Mouse (Mus musculus): ENCODE data around the gene Aldh3b2. TPM values are rescaled to one million over a fixed set of nuclear protein-coding genes. Genes with fewer than 3 reads are reported as not detected.

Aldh3b2 gene
- polyA plus RNA-seq, 1 experiment from 2014 or later: 0.36 TPM

DNA sequence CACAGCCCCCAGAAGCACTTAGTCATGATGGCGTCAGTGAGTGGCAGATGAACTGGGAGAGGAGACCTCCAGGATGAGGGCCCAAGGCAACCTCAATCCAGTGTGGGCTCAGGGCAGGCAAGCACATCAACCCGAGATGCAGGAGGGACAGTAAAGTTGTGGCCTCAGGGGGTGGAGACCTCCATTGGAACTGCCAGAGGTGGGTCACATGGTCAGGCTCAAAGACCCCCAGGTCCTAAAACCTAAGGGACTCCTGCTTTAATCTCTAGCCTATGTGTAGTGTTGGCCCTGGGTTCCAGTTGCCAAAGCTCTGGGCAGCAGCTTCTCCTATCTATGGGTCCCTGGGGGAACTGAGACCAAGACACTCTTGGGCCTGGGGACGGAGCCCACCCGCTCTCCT, 43.3 kb upstream of the Aldh3b2 start:
- H3K4me1 ChIP-seq (ENCODE audit: control insufficient read depth, insufficient read depth, low read length): peaks cover 4% of the 10 kb centered on the region; the same call in 1 of the 2 replicates
- DNase-seq (ENCODE audit: low spot score) (no peak), ATAC-seq (no peak)
- no peaks in the 10 kb centered on the region for H3K9me3 ChIP-seq (replicated peaks; ENCODE audit: control insufficient read depth, low read length)
- 76% methylated on average over 4 of the region's 4 CpGs for WGBS
- H3K36me3 ChIP-seq (ENCODE audit: control insufficient read depth, insufficient read depth, low read length): no peaks in the 10 kb centered on the region
- no peak overlapping the region for H3K4me2 ChIP-seq (ENCODE audit: low read length)
- 0 out of 2 replicates have a peak overlapping the region, but pooled peaks have one; percentile 36 for H3K27ac ChIP-seq (ENCODE audit: low read depth, low read length)
- no peak overlapping the region for H3K9ac ChIP-seq (ENCODE audit: low read length)
- no peaks in the 10 kb centered on the region for H3K27me3 ChIP-seq (replicated peaks; ENCODE audit: control insufficient read depth, insufficient read depth, low read length)
- no peak overlapping the region for H3K4me3 ChIP-seq (ENCODE audit: low read depth, low read length)

DNA sequence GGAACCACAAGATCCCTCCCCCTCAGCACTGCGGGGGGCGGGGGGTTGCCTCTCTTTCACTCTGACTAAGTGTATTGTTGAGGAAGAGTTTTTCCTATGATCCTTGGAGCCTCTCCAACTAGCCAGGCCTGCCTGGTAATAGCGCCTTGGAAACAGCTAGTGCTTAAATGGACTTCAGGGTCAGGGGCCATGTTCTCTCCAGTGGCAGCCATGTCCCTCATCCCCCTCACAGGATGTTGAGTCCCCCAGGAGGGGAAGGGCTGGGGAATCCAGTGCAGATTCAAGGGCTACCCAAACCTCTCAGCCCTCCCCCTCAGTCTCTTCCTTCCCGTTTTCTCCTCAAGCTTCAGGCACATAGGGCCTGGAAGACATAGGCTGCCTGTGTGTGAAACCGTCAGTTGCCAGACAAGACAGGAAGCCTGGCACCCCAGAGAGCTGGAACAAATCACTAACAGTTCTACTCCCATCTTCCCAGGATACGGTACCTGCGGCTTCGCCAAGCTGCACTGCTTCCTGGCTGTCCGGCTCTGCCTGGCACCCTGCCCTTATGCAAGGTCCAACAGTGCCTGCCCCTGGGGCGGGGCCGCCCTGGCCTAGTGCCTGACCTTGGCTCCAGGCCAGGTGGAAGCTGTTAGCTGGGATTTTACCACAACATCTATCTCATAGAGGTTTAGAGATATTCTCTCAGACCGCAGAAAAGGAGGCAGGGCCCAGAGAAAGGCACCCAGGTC, 42.8 kb upstream of the Aldh3b2 start, which contains the start of gene Aldh3b1:
Aldh3b1 (minus strand) TSS at position 598 of the 731 bp plus-strand sequence.
- WGBS: 52% methylated on average over 12 of the region's 12 CpGs
- no peak within 1 kb of the TSS for H3K9ac ChIP-seq (ENCODE audit: low read length)
- H3K27me3 ChIP-seq (replicated peaks; ENCODE audit: control insufficient read depth, insufficient read depth, low read length): no peaks in the 10 kb centered on the region
- no peak within 1 kb of the TSS for H3K4me2 ChIP-seq (ENCODE audit: low read length)
- H3K36me3 ChIP-seq (ENCODE audit: control insufficient read depth, insufficient read depth, low read length): no peaks in the 10 kb centered on the region
- no peak within 1 kb of the TSS for H3K4me3 ChIP-seq (ENCODE audit: low read depth, low read length)
- H3K4me1 ChIP-seq (ENCODE audit: control insufficient read depth, insufficient read depth, low read length): peaks cover 4% of the 10 kb centered on the region; the same call in 1 of the 2 replicates
- ATAC-seq (peak; percentile 32; the same call in 1 of the 2 replicates), DNase-seq (ENCODE audit: low spot score) (peak; percentile 51)
- H3K27ac ChIP-seq (ENCODE audit: low read depth, low read length): peak within 1 kb of the TSS; percentile 36; the same call in 1 of the 2 replicates
- H3K9me3 ChIP-seq (replicated peaks; ENCODE audit: control insufficient read depth, low read length): no peaks in the 10 kb centered on the region

DNA sequence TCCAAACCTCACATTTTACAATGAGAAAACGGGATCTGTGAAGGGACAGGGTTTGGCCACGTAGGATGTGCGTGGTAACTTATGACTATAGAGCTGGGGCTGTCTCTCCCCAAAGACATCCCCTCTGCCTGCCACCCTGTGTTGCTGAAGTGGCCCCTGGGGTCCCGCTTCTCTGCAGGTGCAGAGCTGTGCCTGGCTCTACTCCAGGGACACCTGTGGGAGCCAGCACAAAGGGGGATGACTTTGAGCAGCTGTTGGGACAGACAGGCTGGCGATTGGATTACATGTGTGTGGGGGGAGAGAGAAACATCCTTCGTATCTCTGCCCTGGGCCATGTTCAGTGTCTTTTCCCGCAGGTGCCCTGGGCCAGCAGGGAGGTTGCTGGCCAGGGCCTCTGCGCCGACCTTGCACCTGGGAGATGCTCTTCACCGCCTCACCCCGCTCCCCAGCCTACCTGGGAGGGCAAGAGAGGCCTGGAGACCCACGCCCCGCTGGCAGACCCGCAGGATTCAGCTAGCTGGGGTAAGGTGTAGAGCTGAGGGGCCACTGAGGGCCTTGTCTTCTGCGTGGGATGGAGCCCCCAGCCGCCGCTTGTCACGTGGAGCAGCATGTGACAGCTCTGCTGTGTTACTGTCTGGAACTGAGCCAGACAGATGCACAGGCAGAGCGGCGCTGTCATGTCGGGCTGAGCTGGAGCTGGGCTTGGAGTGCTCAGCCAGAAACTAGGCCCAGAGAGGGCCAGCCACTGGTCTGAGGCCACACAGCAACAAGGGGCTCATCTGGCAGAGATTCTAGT, 41.7 kb upstream of the Aldh3b2 start:
- Histone ChIP-seq H3K27me3 (replicated peaks; ENCODE audit: control insufficient read depth, insufficient read depth, low read length) (no peaks in the 10 kb centered on the region), H3K4me2 (ENCODE audit: low read length) (no peak overlapping the region), H3K9me3 (replicated peaks; ENCODE audit: control insufficient read depth, low read length) (no peaks in the 10 kb centered on the region), H3K4me3 (ENCODE audit: low read depth, low read length) (no peak overlapping the region), H3K36me3 (ENCODE audit: control insufficient read depth, insufficient read depth, low read length) (no peaks in the 10 kb centered on the region), H3K4me1 (ENCODE audit: control insufficient read depth, insufficient read depth, low read length) (peaks cover 4% of the 10 kb centered on the region; the same call in 1 of the 2 replicates), H3K27ac (ENCODE audit: low read depth, low read length) (peak overlapping the region; percentile 36; the same call in 1 of the 2 replicates), H3K9ac (ENCODE audit: low read length) (no peak overlapping the region)
- ATAC-seq (peak; percentile 37; the same call in 1 of the 2 replicates), DNase-seq (ENCODE audit: low spot score) (peak; percentile 30)
- WGBS: 70% methylated on average over 21 of the region's 21 CpGs

DNA sequence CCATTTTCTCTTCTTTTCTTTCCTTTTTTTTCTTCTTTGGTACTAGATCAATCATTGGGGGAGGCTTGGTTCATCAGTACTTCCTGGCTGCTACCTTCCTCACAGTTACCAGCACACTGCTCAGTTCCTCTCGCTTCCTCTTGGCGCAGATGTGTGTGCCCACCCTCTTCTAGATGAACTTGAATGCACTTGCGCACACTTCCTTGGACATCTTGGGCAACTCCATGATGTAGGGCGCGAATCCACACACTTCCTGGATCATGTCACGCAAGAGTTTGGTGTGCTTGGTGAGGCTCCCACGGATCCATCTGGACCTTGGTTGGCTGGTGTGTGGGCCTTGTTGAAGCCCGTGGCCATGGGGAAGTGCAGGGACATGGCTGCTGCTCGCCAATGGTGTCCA, 40.4 kb upstream of the Aldh3b2 start:
- no peak overlapping the region for H3K9ac ChIP-seq (ENCODE audit: low read length)
- 0 out of 2 replicates have a peak, but pooled peaks cover 2% of the 10 kb centered on the region for H3K27me3 ChIP-seq (replicated peaks; ENCODE audit: control insufficient read depth, insufficient read depth, low read length)
- H3K36me3 ChIP-seq (ENCODE audit: control insufficient read depth, insufficient read depth, low read length): no peaks in the 10 kb centered on the region
- H3K4me3 ChIP-seq (ENCODE audit: low read depth, low read length): no peak overlapping the region
- no peak overlapping the region for H3K27ac ChIP-seq (ENCODE audit: low read depth, low read length)
- H3K4me2 ChIP-seq (ENCODE audit: low read length): no peak overlapping the region
- H3K4me1 ChIP-seq (ENCODE audit: control insufficient read depth, insufficient read depth, low read length): peaks cover 9% of the 10 kb centered on the region; the same call in 1 of the 2 replicates
- WGBS: 89% methylated on average over 9 of the region's 9 CpGs
- ATAC-seq (no peak), DNase-seq (ENCODE audit: low spot score) (no peak)
- no peaks in the 10 kb centered on the region for H3K9me3 ChIP-seq (replicated peaks; ENCODE audit: control insufficient read depth, low read length)

DNA sequence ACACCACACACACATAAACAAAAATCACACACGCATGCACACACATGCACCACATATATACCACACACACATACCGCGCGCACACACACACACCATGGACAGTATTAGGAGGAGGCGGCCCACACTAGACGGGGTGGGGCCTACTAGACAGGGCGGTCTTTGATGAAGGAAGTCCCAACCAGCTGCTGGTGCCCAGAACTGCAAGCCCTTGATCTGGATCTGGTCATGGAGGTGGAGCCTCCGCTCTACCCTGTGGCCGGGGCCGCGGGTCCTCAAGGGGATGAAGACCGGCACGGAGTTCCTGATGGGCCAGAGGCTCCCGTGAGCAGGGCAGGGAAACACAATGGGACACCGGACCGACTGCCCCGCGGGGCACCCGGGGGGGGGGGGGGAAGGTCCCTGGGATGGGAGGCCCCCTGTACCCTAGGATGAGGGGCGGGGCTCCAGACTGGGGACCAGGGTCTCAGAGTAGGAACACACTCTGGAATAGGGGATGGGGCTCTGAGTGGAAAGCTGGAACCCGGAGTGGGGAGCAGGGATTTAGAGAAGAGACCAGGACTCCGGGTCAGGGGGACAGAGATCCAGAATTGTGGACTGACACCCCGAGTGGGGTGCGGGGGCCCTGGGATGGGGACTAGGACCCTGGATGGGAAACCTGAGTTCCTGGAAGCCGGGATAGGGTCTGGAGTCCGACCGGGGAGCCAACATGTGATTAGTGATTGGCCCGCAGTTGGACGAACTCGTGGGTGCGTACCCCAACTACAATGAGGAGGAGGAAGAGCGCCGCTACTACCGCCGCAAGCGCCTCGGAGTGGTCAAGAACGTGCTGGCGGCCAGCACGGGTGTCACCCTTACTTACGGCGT, 36.9 kb upstream of the Aldh3b2 start, which contains the start of gene Unc93b1:
Unc93b1 (plus strand) TSS at position 155 of the 864 bp plus-strand sequence.
- Histone ChIP-seq H3K27me3 (replicated peaks; ENCODE audit: control insufficient read depth, insufficient read depth, low read length) (0 out of 2 replicates have a peak, but pooled peaks cover 2% of the 10 kb centered on the region), H3K9me3 (replicated peaks; ENCODE audit: control insufficient read depth, low read length) (no peaks in the 10 kb centered on the region), H3K4me1 (ENCODE audit: control insufficient read depth, insufficient read depth, low read length) (peaks cover 6% of the 10 kb centered on the region; the same call in 1 of the 2 replicates), H3K36me3 (ENCODE audit: control insufficient read depth, insufficient read depth, low read length) (no peaks in the 10 kb centered on the region), H3K9ac (ENCODE audit: low read length) (peak within 1 kb of the TSS; percentile 10; the same call in 1 of the 2 replicates), H3K4me3 (ENCODE audit: low read depth, low read length) (peak within 1 kb of the TSS; percentile 35), H3K27ac (ENCODE audit: low read depth, low read length) (no peak within 1 kb of the TSS), H3K4me2 (ENCODE audit: low read length) (peak within 1 kb of the TSS; percentile 62)
- 7% methylated on average over 39 of the region's 42 CpGs for WGBS
- ATAC-seq (peak; percentile 62; the same call in 1 of the 2 replicates), DNase-seq (ENCODE audit: low spot score) (peak; percentile 36)

DNA sequence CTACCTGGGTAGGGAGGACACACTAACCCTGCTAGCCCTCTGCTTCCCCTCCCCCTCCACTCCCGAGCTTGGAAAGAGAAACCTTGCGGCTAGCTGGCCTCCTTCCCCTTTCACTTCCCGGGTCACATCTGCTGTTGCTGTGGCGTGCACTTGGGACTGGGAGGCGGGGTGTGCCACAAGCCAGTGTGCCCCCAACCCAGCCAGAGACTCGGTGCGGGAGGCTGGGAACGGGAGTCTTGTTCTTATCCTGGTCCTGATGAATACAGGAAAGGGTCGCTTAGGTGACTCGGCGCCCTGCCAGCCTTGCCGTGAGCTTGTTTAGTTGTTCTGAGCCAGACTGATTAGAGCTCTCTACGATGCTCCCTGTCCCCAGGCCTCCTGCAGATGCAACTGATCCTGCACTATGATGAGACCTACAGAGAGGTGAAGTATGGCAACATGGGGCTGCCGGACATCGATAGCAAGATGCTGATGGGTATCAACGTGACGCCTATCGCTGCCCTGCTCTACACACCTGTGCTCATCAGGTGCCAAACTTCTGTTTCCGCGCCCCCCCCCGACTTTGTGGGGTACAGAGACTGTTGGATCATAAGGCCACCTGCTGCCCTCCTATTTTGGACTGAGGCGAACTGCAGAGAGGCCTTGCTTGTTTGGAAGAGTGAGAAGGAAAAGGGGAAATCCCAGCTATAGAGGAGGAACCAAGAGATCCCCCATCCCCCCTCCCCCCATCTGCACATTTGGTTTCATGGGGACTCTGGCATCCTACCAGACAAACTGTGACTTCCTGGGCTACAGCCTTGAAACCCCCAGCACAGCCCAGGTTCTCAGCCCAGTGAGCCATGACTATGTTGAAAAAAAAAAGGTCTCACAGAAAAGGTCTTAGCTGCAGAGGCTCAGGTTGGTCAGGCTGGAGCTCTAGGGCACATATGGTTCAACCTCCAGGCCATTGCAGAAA, 36.0 kb upstream of the Aldh3b2 start:
- peaks cover 6% of the 10 kb centered on the region; the same call in 1 of the 2 replicates for H3K4me1 ChIP-seq (ENCODE audit: control insufficient read depth, insufficient read depth, low read length)
- H3K27me3 ChIP-seq (replicated peaks; ENCODE audit: control insufficient read depth, insufficient read depth, low read length): 0 out of 2 replicates have a peak, but pooled peaks cover 2% of the 10 kb centered on the region
- 7% methylated on average over 20 of the region's 22 CpGs for WGBS
- H3K27ac ChIP-seq (ENCODE audit: low read depth, low read length): no peak overlapping the region
- H3K9ac ChIP-seq (ENCODE audit: low read length): peak overlapping the region; percentile 10; the same call in 1 of the 2 replicates
- peak overlapping the region; percentile 62 for H3K4me2 ChIP-seq (ENCODE audit: low read length)
- no peaks in the 10 kb centered on the region for H3K9me3 ChIP-seq (replicated peaks; ENCODE audit: control insufficient read depth, low read length)
- H3K36me3 ChIP-seq (ENCODE audit: control insufficient read depth, insufficient read depth, low read length): no peaks in the 10 kb centered on the region
- peak overlapping the region; percentile 35 for H3K4me3 ChIP-seq (ENCODE audit: low read depth, low read length)
- DNase-seq (ENCODE audit: low spot score) (peak; percentile 39), ATAC-seq (no peak)

DNA sequence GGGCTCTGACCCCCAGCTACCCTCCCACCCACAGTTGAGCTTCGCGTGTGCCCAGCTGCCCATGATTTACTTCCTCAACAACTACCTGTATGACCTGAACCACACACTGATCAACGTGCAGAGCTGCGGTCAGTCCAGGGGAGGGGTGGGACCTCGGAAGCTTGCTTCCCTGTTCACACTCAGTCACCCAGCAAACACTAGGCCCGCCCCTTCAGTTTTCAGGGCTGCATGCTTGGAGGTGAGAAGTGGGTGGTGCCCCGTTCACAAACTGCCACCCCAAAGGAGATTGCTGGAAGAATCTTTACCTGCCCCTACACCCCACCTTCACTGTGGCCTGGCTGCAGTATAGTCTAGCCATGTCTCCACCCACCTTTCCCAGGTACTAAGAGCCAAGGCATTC, 29.8 kb upstream of the Aldh3b2 start:
- Histone ChIP-seq H3K27me3 (replicated peaks; ENCODE audit: control insufficient read depth, insufficient read depth, low read length) (no peaks in the 10 kb centered on the region), H3K4me2 (ENCODE audit: low read length) (no peak overlapping the region), H3K9ac (ENCODE audit: low read length) (no peak overlapping the region), H3K27ac (ENCODE audit: low read depth, low read length) (no peak overlapping the region), H3K36me3 (ENCODE audit: control insufficient read depth, insufficient read depth, low read length) (no peaks in the 10 kb centered on the region), H3K4me1 (ENCODE audit: control insufficient read depth, insufficient read depth, low read length) (no peaks in the 10 kb centered on the region), H3K9me3 (replicated peaks; ENCODE audit: control insufficient read depth, low read length) (no peaks in the 10 kb centered on the region), H3K4me3 (ENCODE audit: low read depth, low read length) (no peak overlapping the region)
- no peak for ATAC-seq
- 86% methylated on average over 7 of the region's 7 CpGs for WGBS
- no peak for DNase-seq (ENCODE audit: low spot score)

All from forebrain, embryonic 14.5 days (tissue).